ENCODE assay signal across 8 mouse cellular contexts in genomic region chr7:80900944-80901501, GRCm38 (mm10). TPM values are rescaled to one million over a fixed set of nuclear protein-coding genes. Genes with fewer than 3 reads are reported as not detected.
DNase-seq lines count a peak whose midpoint lies in the region; ATAC-seq lines count a peak whose summit lies in the region.

Gene Wdr73, minus strand, starts transcription at chr7:80901269.

- no peaks in the 10 kb centered on the region for H3K27me3 ChIP-seq in hindbrain, embryonic 12.5 days

- H3K4me3 ChIP-seq in hindbrain, embryonic 12.5 days: peak within 1 kb of the TSS; percentile 74

- H3K9ac ChIP-seq in hindbrain, embryonic 12.5 days: peak within 1 kb of the TSS; percentile 76

- H3K9me3 ChIP-seq in hindbrain, embryonic 12.5 days (replicated peaks): no peaks in the 10 kb centered on the region

- H3K4me1 ChIP-seq in hindbrain, embryonic 12.5 days: peaks cover 22% of the 10 kb centered on the region

- peak within 1 kb of the TSS; percentile 76 for H3K4me2 ChIP-seq in hindbrain, embryonic 12.5 days (replicated peaks)

- DNase-seq in NIH3T3 (ENCODE audit: low read depth): peak; percentile 94
- peak; percentile 91 to 94 for DNase-seq in cerebellum, postnatal 10 days
- DNase-seq in frontal cortex, postnatal 10 days (ENCODE audit: low spot score in 2 of 2): peak; percentile 83 to 88
- peak; percentile 89 to 91 for DNase-seq in layer of hippocampus, postnatal 14 days (ENCODE audit: low spot score in 2 of 2)
- DNase-seq in lung, postnatal 14 days: peak; percentile 91
- peak; percentile 74 for DNase-seq in retina, adult 2 months (ENCODE audit: low read depth, low spot score)
- DNase-seq in thymus, postnatal 36 days: peak; percentile 88 to 93

- WGBS in hindbrain, embryonic 12.5 days: under 1% methylated on average over 36 of the region's 36 CpGs

- H3K36me3 ChIP-seq in hindbrain, embryonic 12.5 days: peaks cover 30% of the 10 kb centered on the region

- H3K27ac ChIP-seq in hindbrain, embryonic 12.5 days: peak within 1 kb of the TSS; percentile 70

- ATAC-seq in hindbrain, embryonic 12.5 days (ENCODE audit: low FRiP score): peak; percentile 94

RNA-seq across cellular contexts. Expression of gene Wdr73, which starts in this region (rescaled TPM):
- polyA plus RNA-seq in hindbrain, embryonic 12.5 days (2016; fragmentation: Nextera tagmentation; extraction: Ambion mirVana): 37.2 and 40.5 TPM in 2 replicates
- total RNA-seq in layer of hippocampus, postnatal 14 days (2021): 10 to 100 TPM; 24.6 to 30.3 TPM

Comparison
In these comparisons a context has a peak if more than half of its experiments do, and no peak if none do; other contexts are left out.
1. Peak in every context shown above with its lines: DNase-seq, ATAC-seq, H3K4me3 ChIP-seq and H3K27ac ChIP-seq.